Mouse (Mus musculus) hindbrain, postnatal 0 days (tissue): ENCODE measurements around the gene Cenpp. TPM values are rescaled to one million over a fixed set of nuclear protein-coding genes. Genes with fewer than 3 reads are reported as not detected.

Source experiments
- ATAC-seq: fragments of 200-750 bp; cut with Nextera tagmentation; 2 replicates; pipeline ENCODE4 v1.8.0; 2017; ENCODE audit warnings: mild to moderate bottlenecking, moderate TSS enrichment, moderate library complexity
- DNase-seq: peaks from one replicate; pipeline ENCODE4 v3.0.0-alpha.2; 2015; ENCODE audit warnings: low spot score
- H3K27ac ChIP-seq: fragments of 300-500 bp; sonication (generic); 2 replicates; pipeline ENCODE4 v1.5.1; 2014; ENCODE audit warnings: mild to moderate bottlenecking
- H3K27me3 ChIP-seq: fragments of 300-500 bp; sonication (generic); 2 replicates; pipeline ENCODE4 v1.6.1; 2014; ENCODE audit warnings: low read length, mixed read lengths; ENCODE audit not compliant: insufficient read depth
- H3K36me3 ChIP-seq: fragments of 300-500 bp; sonication (generic); 2 replicates; pipeline ENCODE4 v1.6.1; 2014; ENCODE audit warnings: low read length, mixed read lengths; ENCODE audit not compliant: insufficient read depth
- H3K4me1 ChIP-seq: fragments of 300-500 bp; sonication (generic); 2 replicates; pipeline ENCODE4 v1.6.1; 2014; ENCODE audit warnings: antibody characterized with exemption, low read length, mixed read lengths; ENCODE audit not compliant: insufficient read depth
- H3K4me2 ChIP-seq: fragments of 300-500 bp; sonication (generic); 2 replicates; pipeline ENCODE4 v1.6.1; 2014; ENCODE audit warnings: low read depth, mild to moderate bottlenecking, low read length, moderate library complexity, mixed read lengths
- H3K4me3 ChIP-seq: fragments of 300-500 bp; sonication (generic); 2 replicates; pipeline ENCODE4 v1.5.1; 2014; ENCODE audit warnings: low read length
- H3K9ac ChIP-seq: fragments of 300-500 bp; sonication (generic); replicated peaks from 2 replicates; pipeline ENCODE4 v1.6.1; 2014; ENCODE audit warnings: mild to moderate bottlenecking, low read length, moderate library complexity, mixed read lengths
- H3K9me3 ChIP-seq: fragments of 300-500 bp; sonication (generic); 2 replicates; pipeline ENCODE4 v1.6.1; 2016; ENCODE audit warnings: low read length, mixed read lengths
- CTCF ChIP-seq: IDR thresholded peaks from 2 replicates; pipeline ENCODE4 v1.5.1; 2016; ENCODE audit warnings: antibody characterized with exemption, control low read depth, low read depth
- WGBS: fragments of 180-500 bp; shearing (Covaris S2); extraction: QIAGEN DNeasy Blood & Tissue Kit; methylation state at CpG from one replicate; pipeline ENCODE4 v1.1.7; 2014; 5-methylcytosine and 5-hydroxymethylcytosine counted together
- polyA plus RNA-seq: library from polyadenylated mRNA; unstranded; fragments of >200 nt; fragmentation: Nextera tagmentation; extraction: Ambion mirVana; gene quantifications from 2 replicates; pipeline ENCODE4 v1.2.1, GENCODE M21; 2015
- total RNA-seq: library from RNA; depleted of rRNA; stranded (reverse); fragments of >200 nt; gene quantifications from 2 replicates; pipeline ENCODE4 v1.2.3, GENCODE M21; 2014; rRNA removed

Gene Cenpp
- total and polyA plus RNA-seq, 2 experiments from 2014 or later, result 5.5 to 9.7 TPM

DNA sequence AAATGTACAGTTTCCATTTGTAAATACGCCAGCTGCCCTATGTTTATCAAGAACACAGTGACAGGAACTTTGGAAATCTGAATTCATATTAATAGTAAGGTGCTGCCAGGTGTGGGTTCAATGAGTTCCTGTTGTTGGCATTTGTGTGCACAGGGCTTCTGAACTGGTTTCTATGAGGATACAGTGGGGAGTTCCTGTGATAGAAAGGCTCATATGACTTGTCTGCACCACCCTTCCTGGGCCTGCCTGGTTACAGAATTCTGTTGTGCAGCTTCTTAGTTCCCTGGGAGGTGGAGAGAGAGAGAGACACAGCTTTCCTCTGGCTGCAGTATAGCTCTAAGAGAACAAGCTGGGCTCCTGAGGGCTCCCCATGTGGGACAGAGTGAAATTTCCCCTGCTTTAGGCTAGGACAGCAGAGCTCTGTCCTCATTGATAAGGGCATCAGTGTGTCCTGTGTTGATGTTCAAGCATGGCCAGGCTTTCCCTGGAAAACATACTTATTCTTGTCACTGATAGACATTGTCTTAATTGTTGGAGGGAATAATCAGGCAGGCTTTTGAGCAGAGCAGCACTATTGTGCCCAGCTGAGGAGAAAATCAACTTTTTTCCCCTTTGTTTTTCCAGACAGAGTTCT is 224.4 kb downstream of the Cenpp start:
- TF ChIP-seq CTCF, result no peak
- Histone ChIP-seq H3K9me3 (no peaks in the 10 kb centered on the region), H3K4me2 (no peak overlapping the region), H3K27me3 (no peaks in the 10 kb centered on the region), H3K4me1 (peaks cover 2% of the 10 kb centered on the region; the same call in 1 of the 2 replicates), H3K36me3 (no peaks in the 10 kb centered on the region), H3K27ac (no peak overlapping the region), H3K9ac (no peak overlapping the region), H3K4me3 (no peak overlapping the region)
- WGBS, result 91% methylated on average over 1 of the region's 1 CpGs
- ATAC-seq (peak; percentile 59; the same call in 1 of the 2 replicates), DNase-seq (no peak)

DNA sequence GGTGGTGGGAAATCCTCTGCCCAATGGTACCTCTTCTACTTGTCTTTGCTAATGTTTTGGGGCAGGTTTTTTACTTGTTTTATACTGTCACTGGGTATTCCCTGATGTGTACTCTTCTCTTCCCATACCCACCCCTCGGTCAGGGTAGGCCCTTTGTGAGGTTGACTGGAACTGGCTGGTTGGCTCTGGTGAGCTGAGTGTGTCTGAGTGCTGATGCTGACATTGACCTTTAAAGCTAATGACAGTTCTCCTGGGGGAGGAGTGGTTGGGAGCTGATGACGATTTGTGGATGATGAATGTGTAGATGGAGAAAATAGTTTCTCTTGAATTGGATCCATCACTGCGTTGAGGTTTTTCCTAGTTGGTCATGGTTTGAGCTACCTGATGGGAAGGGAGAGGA is 225.8 kb downstream of the Cenpp start:
- Histone ChIP-seq H3K27ac (no peak overlapping the region), H3K4me3 (no peak overlapping the region), H3K36me3 (no peaks in the 10 kb centered on the region), H3K9me3 (no peaks in the 10 kb centered on the region), H3K9ac (no peak overlapping the region), H3K4me2 (no peak overlapping the region), H3K4me1 (peaks cover 16% of the 10 kb centered on the region), H3K27me3 (no peaks in the 10 kb centered on the region)
- ATAC-seq, result no peak
- no peak for DNase-seq
- 90% methylated on average over 3 of the region's 3 CpGs for WGBS
- TF ChIP-seq CTCF, result no peak

DNA sequence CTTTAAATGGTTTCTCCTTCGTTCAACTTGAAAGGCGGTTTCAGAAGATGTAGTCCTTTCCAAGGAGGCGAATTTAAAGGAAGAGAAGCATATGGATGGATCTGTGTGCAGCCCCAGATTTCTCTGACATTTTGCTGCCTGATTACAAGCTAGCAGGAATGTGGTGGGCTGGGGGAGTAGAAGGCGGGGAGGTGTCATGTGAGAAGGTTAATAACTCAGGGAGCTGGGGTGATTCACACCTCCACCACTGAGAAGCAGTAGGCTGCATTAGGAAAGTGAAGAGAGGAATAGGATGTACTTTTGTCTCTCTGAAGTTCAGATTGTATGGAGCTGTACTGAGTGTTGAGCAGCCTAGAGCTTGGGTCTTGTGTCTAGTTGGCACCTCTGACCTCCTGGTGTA is 230.6 kb downstream of the Cenpp start:
- no peak for ATAC-seq
- no peak for TF ChIP-seq CTCF
- no peaks in the 10 kb centered on the region for H3K27me3 ChIP-seq
- WGBS, result 43% methylated on average over 4 of the region's 4 CpGs
- peak overlapping the region; percentile 84 for H3K9ac ChIP-seq
- H3K4me3 ChIP-seq, result peak overlapping the region; percentile 80
- H3K36me3 ChIP-seq, result no peaks in the 10 kb centered on the region
- no peak for DNase-seq
- 0 out of 2 replicates have a peak overlapping the region, but pooled peaks have one; percentile 80 for H3K27ac ChIP-seq
- H3K4me1 ChIP-seq, result peaks cover 18% of the 10 kb centered on the region
- no peaks in the 10 kb centered on the region for H3K9me3 ChIP-seq
- peak overlapping the region; percentile 95 for H3K4me2 ChIP-seq

DNA sequence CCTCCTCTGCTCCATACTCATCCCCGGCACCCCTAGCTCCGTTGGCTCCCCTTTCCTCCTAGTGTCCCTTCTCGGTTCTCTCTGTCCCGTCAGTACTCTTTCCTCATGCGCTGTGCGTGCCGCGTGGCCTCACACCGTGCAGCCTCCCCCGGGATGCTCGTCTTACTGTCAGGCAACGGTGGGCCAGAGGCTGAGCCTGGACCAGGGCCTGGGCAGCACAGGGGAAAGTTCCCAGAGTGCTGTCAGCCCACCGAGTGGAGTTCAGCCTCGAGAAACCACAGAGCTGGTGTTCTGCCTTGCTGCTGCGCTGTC is 231.0 kb downstream of the Cenpp start:
- peak; percentile 33 for DNase-seq
- TF ChIP-seq CTCF, result no peak
- peaks cover 18% of the 10 kb centered on the region for H3K4me1 ChIP-seq
- no peaks in the 10 kb centered on the region for H3K9me3 ChIP-seq
- H3K27ac ChIP-seq, result peak overlapping the region; percentile 80
- no peaks in the 10 kb centered on the region for H3K27me3 ChIP-seq
- peak overlapping the region; percentile 80 for H3K4me3 ChIP-seq
- H3K36me3 ChIP-seq, result no peaks in the 10 kb centered on the region
- WGBS, result 1% methylated on average over 15 of the region's 15 CpGs
- peak overlapping the region; percentile 95 for H3K4me2 ChIP-seq
- H3K9ac ChIP-seq, result peak overlapping the region; percentile 84
- ATAC-seq, result peak; percentile 33; the same call in 1 of the 2 replicates

DNA sequence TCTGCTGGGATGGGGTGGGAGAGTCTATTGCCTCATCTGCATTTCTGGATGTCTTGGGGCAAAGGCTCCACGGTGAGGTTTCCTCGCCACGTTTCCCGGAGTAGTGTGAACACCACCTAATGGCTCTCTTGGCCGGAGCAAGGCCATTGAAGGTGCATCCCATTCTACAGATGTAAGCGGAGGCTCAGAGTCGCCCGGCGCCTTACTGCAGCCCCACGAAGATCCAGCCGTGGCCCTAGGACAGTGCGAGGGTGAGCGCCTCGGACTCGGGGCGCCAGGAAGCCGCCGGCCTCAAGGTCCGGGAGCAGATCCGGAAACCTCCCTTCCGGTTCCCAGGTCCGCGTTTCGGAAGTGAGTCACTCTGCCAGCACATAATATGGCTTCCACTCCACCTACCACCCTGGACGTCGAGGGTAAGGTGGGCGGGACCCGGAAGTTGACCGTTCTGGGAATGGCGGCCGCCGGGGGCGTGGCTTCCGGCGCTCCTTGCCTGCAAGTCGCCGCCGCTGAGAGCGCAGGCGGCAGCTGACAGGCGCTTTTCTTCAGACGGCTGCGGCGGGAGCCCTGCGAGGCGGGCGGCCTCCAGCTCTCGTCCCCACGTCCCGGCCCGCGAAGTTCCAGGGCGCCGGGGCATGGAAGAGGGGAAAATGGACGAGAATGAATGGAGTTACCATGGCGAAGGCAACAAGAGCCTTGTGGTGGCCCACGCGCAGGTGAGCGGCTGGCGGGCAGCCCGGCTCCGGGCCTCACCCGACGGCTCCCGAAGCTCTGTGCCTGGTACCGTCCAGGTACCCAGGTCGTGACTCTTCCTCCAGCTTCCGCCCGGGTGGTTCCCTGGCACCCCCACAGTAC is 231.6 kb downstream of the Cenpp start, which contains the start of gene Ippk:
Gene Ippk, plus strand, starts transcription at position 496 of the 852 bp plus-strand sequence.
- H3K27ac ChIP-seq, result peak within 1 kb of the TSS; percentile 91
- H3K4me3 ChIP-seq, result peak within 1 kb of the TSS; percentile 80
- no peaks in the 10 kb centered on the region for H3K9me3 ChIP-seq
- WGBS, result 1% methylated on average over 66 of the region's 69 CpGs
- H3K9ac ChIP-seq, result peak within 1 kb of the TSS; percentile 84
- H3K36me3 ChIP-seq, result no peaks in the 10 kb centered on the region
- ATAC-seq, result peak; percentile 99
- 0 out of 2 replicates have a peak, but pooled peaks have one; percentile 15 for TF ChIP-seq CTCF
- H3K27me3 ChIP-seq, result no peaks in the 10 kb centered on the region
- peaks cover 18% of the 10 kb centered on the region for H3K4me1 ChIP-seq
- DNase-seq, result peak; percentile 98
- peak within 1 kb of the TSS; percentile 95 for H3K4me2 ChIP-seq

Other genes with a start within 250 kb of the Cenpp start
- gene Ippk, start 231.5 kb downstream of the Cenpp start, total RNA-seq, result 9.2 and 11.9 TPM in 2 replicates
- 10.2 and 10.8 TPM in 2 replicates for gene Ippk, start 231.5 kb downstream of the Cenpp start, polyA plus RNA-seq
- 0.14 and 0.16 TPM in 2 replicates for gene Tes3-ps, start 159.5 kb downstream of the Cenpp start, total RNA-seq
- gene Tes3-ps, start 159.5 kb downstream of the Cenpp start, polyA plus RNA-seq, result 0.51 and 0.64 TPM in 2 replicates
- 2.6 and 4.6 TPM in 2 replicates for gene Ecm2, start 148.0 kb downstream of the Cenpp start, total RNA-seq
- 2.9 and 3.0 TPM in 2 replicates for gene Ecm2, start 148.0 kb downstream of the Cenpp start, polyA plus RNA-seq
- gene Aspn, start 108.3 kb downstream of the Cenpp start, total RNA-seq, result 0.21 and 0.40 TPM in 2 replicates
- 0.93 and 1.0 TPM in 2 replicates for gene Aspn, start 108.3 kb downstream of the Cenpp start, polyA plus RNA-seq
- 1.4 and 1.5 TPM in 2 replicates for gene Omd, start 70.3 kb downstream of the Cenpp start, total RNA-seq
- gene Omd, start 70.3 kb downstream of the Cenpp start, polyA plus RNA-seq, result 1.4 and 2.0 TPM in 2 replicates
- gene Ogn, start 44.7 kb downstream of the Cenpp start, total RNA-seq, result 6.9 and 9.4 TPM in 2 replicates
- 14.5 and 14.9 TPM in 2 replicates for gene Ogn, start 44.7 kb downstream of the Cenpp start, polyA plus RNA-seq
- 5.4 and 5.7 TPM in 2 replicates for gene Nol8, start 293 bp upstream of the Cenpp start, total RNA-seq
- gene Nol8, start 293 bp upstream of the Cenpp start, polyA plus RNA-seq, result 13.6 and 13.8 TPM in 2 replicates
- gene Iars, start 29.3 kb upstream of the Cenpp start, total RNA-seq, result 29.2 and 45.5 TPM in 2 replicates
- 22.5 and 22.8 TPM in 2 replicates for gene Iars, start 29.3 kb upstream of the Cenpp start, polyA plus RNA-seq
- not detected in 2 replicates for gene Gm30302, start 146.2 kb upstream of the Cenpp start, total RNA-seq
- not detected in 2 replicates for gene Gm30302, start 146.2 kb upstream of the Cenpp start, polyA plus RNA-seq